Mouse (Mus musculus) right cerebral cortex, adult 18-20 months (tissue): Measurements from ENCODE around the gene Rgs10.

Experiments used
- DNase-seq: peaks from one replicate; pipeline ENCODE4 v3.0.0; 2022; ENCODE audit warnings: mixed read lengths

The Rgs10 gene

GRCm38 (mm10) chr7:128332896-128333295 is 85.7 kb downstream of the Rgs10 start:
- no peak for DNase-seq

DNA sequence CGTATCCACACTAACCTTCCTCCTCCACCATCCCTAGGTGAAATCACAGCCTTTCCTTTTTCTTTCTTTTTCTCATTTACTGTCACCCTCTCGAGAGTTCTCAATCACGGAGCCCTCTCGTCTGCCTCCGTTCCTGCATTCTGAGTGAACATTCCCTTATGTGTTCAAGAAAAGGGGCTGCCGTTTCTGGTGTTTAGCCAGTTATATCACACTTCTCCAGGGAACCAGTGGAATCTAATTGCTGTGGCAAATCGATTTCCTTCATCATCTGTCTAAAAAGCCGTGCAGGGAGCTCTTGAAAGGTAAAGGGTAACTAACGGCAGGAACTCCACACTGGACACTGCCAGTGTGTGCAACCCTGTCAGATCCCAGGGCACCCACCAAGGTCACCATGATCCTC is 87.6 kb downstream of the Rgs10 start:
- no peak for DNase-seq

DNA sequence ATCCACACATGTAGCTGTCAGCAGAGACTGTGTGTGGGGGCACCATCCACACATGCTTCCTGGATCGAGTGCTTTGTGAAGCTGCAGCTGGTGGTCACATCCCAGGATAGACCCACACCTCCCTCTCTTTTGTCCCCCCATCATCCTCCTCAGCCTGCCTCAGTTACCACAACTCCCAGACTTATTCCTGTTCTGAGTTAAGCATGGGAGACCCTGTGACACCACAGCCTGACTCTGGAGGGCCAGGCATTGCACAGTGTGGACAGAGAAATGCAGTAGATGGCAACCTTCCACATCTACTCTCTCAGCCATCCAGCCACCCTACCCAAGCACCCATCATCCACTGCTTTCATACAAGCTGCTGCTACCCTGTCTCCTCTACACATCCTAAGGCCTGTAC is 93.6 kb downstream of the Rgs10 start:
- no peak for DNase-seq
